Mouse (Mus musculus): ENCODE measurements around the gene Shc1. TPM values are rescaled to one million over a fixed set of nuclear protein-coding genes. Genes with fewer than 3 reads are reported as not detected.

Shc1 gene
- polyA plus RNA-seq, 1 experiment from 2014 or later, result 24.7 TPM

DNA sequence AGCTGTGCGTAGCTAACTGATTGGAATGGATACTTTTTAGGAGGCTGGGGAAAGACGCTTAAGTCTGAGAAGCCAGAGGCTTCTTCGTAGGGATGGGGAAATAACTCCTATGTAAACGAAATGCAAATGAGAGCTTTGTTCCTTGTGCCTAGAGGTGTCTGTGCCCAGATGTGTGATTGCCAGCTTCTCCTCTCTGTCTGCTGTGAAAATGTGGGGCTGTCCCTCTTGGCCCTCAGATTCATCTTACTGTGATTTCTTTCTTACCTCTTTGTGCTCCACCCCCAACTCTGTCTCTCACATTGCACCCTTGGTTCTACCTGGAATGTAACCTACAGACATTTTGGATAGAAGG is 21.6 kb upstream of the Shc1 start:
- Histone ChIP-seq H3K9me3 (ENCODE audit: low read length) (no peaks in the 10 kb centered on the region), H3K36me3 (replicated peaks; ENCODE audit: insufficient read depth, low read length) (0 out of 2 replicates have a peak, but pooled peaks cover 4% of the 10 kb centered on the region), H3K27ac (ENCODE audit: low read depth) (peak overlapping the region; percentile 48; the same call in 1 of the 2 replicates), H3K4me3 (ENCODE audit: low read depth, low read length) (peak overlapping the region; percentile 78), H3K4me1 (ENCODE audit: insufficient read depth) (peaks cover 34% of the 10 kb centered on the region), H3K9ac (replicated peaks) (peak overlapping the region; percentile 79), H3K4me2 (ENCODE audit: low read depth, low read length) (peak overlapping the region; percentile 100), H3K27me3 (ENCODE audit: insufficient read depth, low read length) (peaks cover 12% of the 10 kb centered on the region)
- DNase-seq (no peak), ATAC-seq (no peak)
- TF ChIP-seq CTCF (IDR thresholded peaks at IDR 0.05; ENCODE audit: low read depth) (no peak), EP300 (IDR thresholded peaks at IDR 0.05; ENCODE audit: low read depth) (no peak)
- 4% methylated on average over 4 of the region's 4 CpGs for WGBS (ENCODE audit: insufficient replicate concordance)

DNA sequence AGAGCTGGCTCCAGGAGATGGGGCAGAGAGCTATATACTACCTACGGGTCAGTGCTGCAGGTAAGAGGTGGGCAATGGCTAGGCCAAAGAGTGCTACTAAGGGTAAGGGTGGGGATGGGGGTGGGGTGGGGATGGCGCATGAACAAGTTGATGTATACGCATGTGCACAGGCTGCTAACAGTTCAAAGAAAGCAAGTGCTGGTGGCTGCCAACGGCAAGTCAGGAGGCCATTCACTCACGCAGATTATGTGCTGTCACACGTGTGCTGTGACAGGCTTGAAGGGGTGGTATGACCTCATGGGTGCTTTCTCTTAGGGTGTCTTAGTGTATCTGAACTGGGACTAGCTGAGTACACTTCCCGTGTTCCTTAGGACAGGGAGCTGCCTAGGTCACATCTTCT is 16.9 kb upstream of the Shc1 start:
- Histone ChIP-seq H3K4me3 (ENCODE audit: low read depth, low read length) (no peak overlapping the region), H3K36me3 (replicated peaks; ENCODE audit: insufficient read depth, low read length) (peaks cover 38% of the 10 kb centered on the region), H3K9me3 (ENCODE audit: low read length) (no peaks in the 10 kb centered on the region), H3K27ac (ENCODE audit: low read depth) (no peak overlapping the region), H3K4me1 (ENCODE audit: insufficient read depth) (peaks cover 11% of the 10 kb centered on the region), H3K27me3 (ENCODE audit: insufficient read depth, low read length) (no peaks in the 10 kb centered on the region), H3K4me2 (ENCODE audit: low read depth, low read length) (no peak overlapping the region), H3K9ac (replicated peaks) (no peak overlapping the region)
- DNase-seq (no peak), ATAC-seq (no peak)
- WGBS (ENCODE audit: insufficient replicate concordance), result 84% methylated on average over 7 of the region's 7 CpGs
- no peak for TF ChIP-seq EP300 (IDR thresholded peaks at IDR 0.05; ENCODE audit: low read depth)
- no peak for TF ChIP-seq CTCF (IDR thresholded peaks at IDR 0.05; ENCODE audit: low read depth)

DNA sequence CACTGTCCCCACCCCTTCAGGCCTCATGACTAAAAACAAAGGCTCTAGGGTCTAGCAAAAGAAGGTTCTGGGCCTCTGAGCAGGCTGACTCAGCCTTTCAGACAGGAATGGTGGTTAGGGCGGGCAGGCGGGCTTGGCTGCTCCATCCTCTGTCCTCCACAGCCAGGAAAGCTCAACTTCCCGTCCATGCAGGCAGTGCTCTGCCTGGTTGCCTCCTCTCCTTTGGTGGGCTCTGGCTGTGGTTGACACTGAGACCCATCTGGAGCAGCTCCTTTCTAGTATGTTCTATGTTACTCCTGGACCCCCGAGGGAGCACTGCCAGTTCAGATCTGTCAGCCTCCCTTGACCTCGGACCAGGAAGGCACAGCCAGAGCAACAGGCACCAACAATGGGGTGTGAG is 15.6 kb upstream of the Shc1 start, which contains the start of gene Lenep:
Gene Lenep, minus strand, starts transcription at position 101 of the 400 bp plus-strand sequence.
- Histone ChIP-seq H3K9ac (replicated peaks) (no peak within 1 kb of the TSS), H3K27me3 (ENCODE audit: insufficient read depth, low read length) (no peaks in the 10 kb centered on the region), H3K9me3 (ENCODE audit: low read length) (no peaks in the 10 kb centered on the region), H3K4me2 (ENCODE audit: low read depth, low read length) (no peak within 1 kb of the TSS), H3K4me3 (ENCODE audit: low read depth, low read length) (no peak within 1 kb of the TSS), H3K36me3 (replicated peaks; ENCODE audit: insufficient read depth, low read length) (peaks cover 42% of the 10 kb centered on the region), H3K4me1 (ENCODE audit: insufficient read depth) (peaks cover 5% of the 10 kb centered on the region; the same call in 1 of the 2 replicates), H3K27ac (ENCODE audit: low read depth) (no peak within 1 kb of the TSS)
- WGBS (ENCODE audit: insufficient replicate concordance), result 79% methylated on average over 5 of the region's 5 CpGs
- DNase-seq (no peak), ATAC-seq (no peak)
- TF ChIP-seq EP300 (IDR thresholded peaks at IDR 0.05; ENCODE audit: low read depth) (no peak), CTCF (IDR thresholded peaks at IDR 0.05; ENCODE audit: low read depth) (no peak)

DNA sequence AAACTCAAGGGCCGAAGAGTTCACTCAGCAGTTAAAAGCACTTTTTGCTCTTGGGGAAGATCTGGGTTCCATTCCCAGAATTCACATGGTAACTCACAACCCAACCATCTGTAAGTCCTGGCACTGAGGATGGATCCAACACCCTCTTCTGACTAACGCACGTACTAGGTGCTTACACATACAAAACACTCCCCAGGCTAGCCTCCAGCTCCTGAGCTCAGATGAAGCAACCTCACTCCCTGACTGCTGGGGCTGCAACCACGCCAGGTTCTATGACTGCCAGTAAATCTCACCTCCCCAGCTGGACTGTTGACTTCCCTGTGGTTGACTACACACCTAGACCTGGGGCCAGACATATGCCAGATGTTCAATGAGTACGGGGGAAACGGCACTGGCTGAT is 11.4 kb upstream of the Shc1 start:
- Histone ChIP-seq H3K4me3 (ENCODE audit: low read depth, low read length) (no peak overlapping the region), H3K27me3 (ENCODE audit: insufficient read depth, low read length) (no peaks in the 10 kb centered on the region), H3K36me3 (replicated peaks; ENCODE audit: insufficient read depth, low read length) (peaks cover 43% of the 10 kb centered on the region), H3K4me2 (ENCODE audit: low read depth, low read length) (no peak overlapping the region), H3K9me3 (ENCODE audit: low read length) (no peaks in the 10 kb centered on the region), H3K4me1 (ENCODE audit: insufficient read depth) (peaks cover 15% of the 10 kb centered on the region), H3K27ac (ENCODE audit: low read depth) (no peak overlapping the region), H3K9ac (replicated peaks) (no peak overlapping the region)
- TF ChIP-seq EP300 (IDR thresholded peaks at IDR 0.05; ENCODE audit: low read depth), result no peak
- no peak for TF ChIP-seq CTCF (IDR thresholded peaks at IDR 0.05; ENCODE audit: low read depth)
- DNase-seq (no peak), ATAC-seq (no peak)
- WGBS (ENCODE audit: insufficient replicate concordance), result 78% methylated on average over 6 of the region's 6 CpGs

DNA sequence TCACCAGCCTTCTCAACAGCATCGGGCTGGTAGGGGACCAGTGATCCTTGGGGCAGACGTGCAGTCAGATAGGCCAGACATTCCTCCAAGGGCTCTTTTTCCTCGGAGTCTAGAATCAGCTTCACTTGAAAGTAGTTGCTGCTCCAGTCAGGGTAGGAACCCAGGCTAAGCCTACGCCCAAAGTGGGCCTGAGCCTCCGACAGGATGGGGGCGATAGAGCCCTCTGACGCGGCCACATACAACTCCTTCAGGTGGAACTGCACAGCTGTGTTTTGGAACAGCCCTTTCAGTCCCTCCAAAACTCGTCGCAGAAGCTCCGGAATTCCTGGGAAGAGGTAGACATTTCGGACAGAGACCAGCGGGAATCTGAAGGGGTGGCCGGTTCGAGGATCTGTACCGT is 9.8 kb upstream of the Shc1 start:
- H3K36me3 ChIP-seq (replicated peaks; ENCODE audit: insufficient read depth, low read length), result peaks cover 30% of the 10 kb centered on the region
- TF ChIP-seq EP300 (IDR thresholded peaks at IDR 0.05; ENCODE audit: low read depth) (no peak), CTCF (IDR thresholded peaks at IDR 0.05; ENCODE audit: low read depth) (no peak)
- no peaks in the 10 kb centered on the region for H3K9me3 ChIP-seq (ENCODE audit: low read length)
- H3K27me3 ChIP-seq (ENCODE audit: insufficient read depth, low read length), result no peaks in the 10 kb centered on the region
- H3K4me2 ChIP-seq (ENCODE audit: low read depth, low read length), result no peak overlapping the region
- no peak overlapping the region for H3K27ac ChIP-seq (ENCODE audit: low read depth)
- no peak overlapping the region for H3K9ac ChIP-seq (replicated peaks)
- H3K4me1 ChIP-seq (ENCODE audit: insufficient read depth), result peaks cover 18% of the 10 kb centered on the region
- 82% methylated on average over 16 of the region's 16 CpGs for WGBS (ENCODE audit: insufficient replicate concordance)
- ATAC-seq (no peak), DNase-seq (no peak)
- no peak overlapping the region for H3K4me3 ChIP-seq (ENCODE audit: low read depth, low read length)

DNA sequence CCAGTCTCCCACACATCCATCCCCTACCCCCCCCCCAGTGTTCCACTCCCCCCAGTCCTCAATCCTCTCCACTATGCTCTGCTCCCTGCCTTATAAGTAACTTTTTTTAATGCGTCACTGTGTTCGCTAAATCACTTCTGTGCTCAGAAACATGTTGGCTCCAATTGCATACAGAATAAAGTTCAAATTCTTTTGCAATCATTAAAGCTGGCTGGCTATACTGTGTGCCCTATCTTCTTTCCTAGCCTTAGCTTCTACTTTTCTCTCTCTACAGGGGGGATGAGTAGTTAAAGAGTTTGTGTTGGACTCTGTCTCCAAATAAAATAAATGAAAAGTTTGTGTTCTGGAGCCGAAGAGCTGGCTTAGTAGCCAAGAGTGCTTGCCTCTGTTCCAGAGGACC is 8.5 kb upstream of the Shc1 start:
- Histone ChIP-seq H3K4me3 (ENCODE audit: low read depth, low read length) (no peak overlapping the region), H3K9me3 (ENCODE audit: low read length) (no peaks in the 10 kb centered on the region), H3K36me3 (replicated peaks; ENCODE audit: insufficient read depth, low read length) (peaks cover 31% of the 10 kb centered on the region), H3K27ac (ENCODE audit: low read depth) (peak overlapping the region; percentile 66), H3K9ac (replicated peaks) (no peak overlapping the region), H3K4me2 (ENCODE audit: low read depth, low read length) (peak overlapping the region; percentile 26; the same call in 1 of the 2 replicates), H3K27me3 (ENCODE audit: insufficient read depth, low read length) (no peaks in the 10 kb centered on the region), H3K4me1 (ENCODE audit: insufficient read depth) (peaks cover 18% of the 10 kb centered on the region)
- DNase-seq (no peak), ATAC-seq (peak; percentile 8; the same call in 1 of the 2 replicates)
- WGBS (ENCODE audit: insufficient replicate concordance), result 75% methylated on average over 3 of the region's 3 CpGs
- no peak for TF ChIP-seq EP300 (IDR thresholded peaks at IDR 0.05; ENCODE audit: low read depth)
- TF ChIP-seq CTCF (IDR thresholded peaks at IDR 0.05; ENCODE audit: low read depth), result no peak

DNA sequence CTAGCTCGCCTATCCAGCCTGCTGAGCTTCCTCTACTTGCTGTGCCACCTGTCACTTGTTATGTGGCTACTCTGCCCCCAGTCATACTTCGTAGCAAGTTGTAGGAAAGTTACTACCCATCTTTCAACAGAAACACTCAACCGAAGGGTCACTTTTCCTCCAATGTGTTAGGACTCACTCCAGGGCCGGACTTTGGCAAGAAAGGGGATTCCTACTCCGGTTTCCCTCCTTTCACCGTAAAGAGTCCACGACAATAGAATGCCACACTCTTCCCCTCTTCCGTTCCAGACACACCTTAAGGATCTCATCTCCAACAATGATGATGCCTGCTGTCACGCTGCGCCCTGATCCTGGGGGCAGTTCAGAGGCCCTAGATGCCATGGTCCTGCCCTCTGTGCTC is 7.4 kb upstream of the Shc1 start:
- TF ChIP-seq EP300 (IDR thresholded peaks at IDR 0.05; ENCODE audit: low read depth) (no peak), CTCF (IDR thresholded peaks at IDR 0.05; ENCODE audit: low read depth) (no peak)
- peak overlapping the region; percentile 46 for H3K9ac ChIP-seq (replicated peaks)
- H3K4me3 ChIP-seq (ENCODE audit: low read depth, low read length), result peak overlapping the region; percentile 63
- H3K27ac ChIP-seq (ENCODE audit: low read depth), result peak overlapping the region; percentile 42
- 69% methylated on average over 10 of the region's 10 CpGs for WGBS (ENCODE audit: insufficient replicate concordance)
- H3K27me3 ChIP-seq (ENCODE audit: insufficient read depth, low read length), result no peaks in the 10 kb centered on the region
- H3K36me3 ChIP-seq (replicated peaks; ENCODE audit: insufficient read depth, low read length), result peaks cover 30% of the 10 kb centered on the region
- no peak for DNase-seq
- ATAC-seq, result no peak
- H3K9me3 ChIP-seq (ENCODE audit: low read length), result no peaks in the 10 kb centered on the region
- H3K4me1 ChIP-seq (ENCODE audit: insufficient read depth), result peaks cover 18% of the 10 kb centered on the region
- H3K4me2 ChIP-seq (ENCODE audit: low read depth, low read length), result peak overlapping the region; percentile 67
